Mouse (Mus musculus) ES-E14 (cell line): ENCODE measurements around the gene Fblim1. TPM values are rescaled to one million over a fixed set of nuclear protein-coding genes. Genes with fewer than 3 reads are reported as not detected.

Experiments used
- DNase-seq: peaks from one replicate; pipeline ENCODE4 v3.0.0-alpha.2; 2013; ENCODE audit warnings: low read depth, low spot score
- H3K27ac ChIP-seq: 2 replicates; pipeline ENCODE4 v1.5.1; 2012; ENCODE audit warnings: low read depth, mild to moderate bottlenecking, low read length, moderate library complexity, mixed read lengths; ENCODE audit not compliant: poor library complexity, insufficient read depth, severe bottlenecking
- H3K36me3 ChIP-seq: 2 replicates; pipeline ENCODE4 v1.6.1; 2012; ENCODE audit warnings: mild to moderate bottlenecking, low read length, moderate library complexity, mixed read lengths; ENCODE audit not compliant: control insufficient read depth, poor library complexity, insufficient read depth, severe bottlenecking
- H3K4me1 ChIP-seq, 2 experiments: fragments of 150-350 bp in 1 of 2; sonication (generic) in 1 of 2; 2 replicates each; pipeline ENCODE4 v1.6.1; 2012; ENCODE audit warnings: low read length in 2 of 2, mild to moderate bottlenecking in 1 of 2, mixed read lengths in 1 of 2; ENCODE audit not compliant: control insufficient read depth in 2 of 2, insufficient read depth in 2 of 2, poor library complexity in 1 of 2
- H3K4me3 ChIP-seq, 2 experiments: fragments of 150-350 bp in 1 of 2; sonication (generic) in 1 of 2; 2 replicates each; pipeline ENCODE4 v1.5.1; 2012; ENCODE audit warnings: low read length in 2 of 2, low read depth in 1 of 2, mild to moderate bottlenecking in 1 of 2, mixed read lengths in 1 of 2; ENCODE audit not compliant: insufficient read depth in 1 of 2, poor library complexity in 1 of 2, severe bottlenecking in 1 of 2
- H3K9ac ChIP-seq: 2 replicates; pipeline ENCODE4 v1.6.1; 2012; ENCODE audit warnings: low read depth, mild to moderate bottlenecking, low read length, mixed read lengths; ENCODE audit not compliant: poor library complexity, insufficient read depth, severe bottlenecking
- H3K9me3 ChIP-seq: fragments of 150-350 bp; sonication (generic); 2 replicates; pipeline ENCODE4 v1.6.1; 2012; ENCODE audit warnings: low read depth, mild to moderate bottlenecking, low read length; ENCODE audit not compliant: control insufficient read depth, insufficient read depth
- CHD2 ChIP-seq: IDR thresholded peaks from 2 replicates; pipeline ENCODE4 v1.6.1; 2014; ENCODE audit warnings: mild to moderate bottlenecking, low read depth, low read length, inconsistent platforms
- HCFC1 ChIP-seq: IDR thresholded peaks from 2 replicates; pipeline ENCODE4 v1.6.1; 2012; ENCODE audit warnings: low read length, inconsistent platforms, borderline replicate concordance; ENCODE audit not compliant: insufficient read depth
- MAFK ChIP-seq: IDR thresholded peaks from 2 replicates; pipeline ENCODE4 v1.6.1; 2014; ENCODE audit warnings: mild to moderate bottlenecking, low read depth, low read length, inconsistent platforms; ENCODE audit not compliant: insufficient read depth
- ZC3H11A ChIP-seq: IDR thresholded peaks from 2 replicates; pipeline ENCODE4 v1.6.1; 2012; ENCODE audit warnings: low read depth, mild to moderate bottlenecking, inconsistent platforms, low read length, borderline replicate concordance
- ZNF384 ChIP-seq: IDR thresholded peaks from 2 replicates; pipeline ENCODE4 v1.6.1; 2012; ENCODE audit warnings: low read depth, low read length, inconsistent platforms
- in situ Hi-C, 2 experiments: fragments of 600-800 bp; cut with MboI; formaldehyde crosslinking; loops; one replicate each; pipeline ENCODE4 v1.15.1; 2025; ENCODE audit warnings: low sequenced_read_pairs in 2 of 2, inconsistent platforms in 1 of 2; ENCODE audit not compliant: unreplicated experiment in 2 of 2
- total RNA-seq: library from RNA; depleted of rRNA; stranded (reverse); fragments of 300-350 nt; gene quantifications from 2 replicates; pipeline ENCODE4 v1.2.3, GENCODE M21; 2012

The Fblim1 gene
- total RNA-seq, 1 experiment, result 71.3 TPM

GRCm38 (mm10) chr4:141547299-141547698 lies 58.6 kb downstream of the Fblim1 start:
- Histone ChIP-seq H3K9me3 (no peaks in the 10 kb centered on the region), H3K4me3 (peak overlapping the region in 1 of 2 experiments; percentile 71; a peak in 3 of 4 replicates), H3K36me3 (0 out of 2 replicates have a peak, but pooled peaks cover 2% of the 10 kb centered on the region), H3K27ac (no peak overlapping the region), H3K4me1 (peaks cover 7 to 10% of the 10 kb centered on the region in 2 experiments; a peak in 2 of 4 replicates), H3K9ac (no peak overlapping the region)
- no peak for DNase-seq
- TF ChIP-seq CHD2 (peak; percentile 20; the same call in 1 of the 2 replicates), MAFK (no peak)
- in situ Hi-C loops, result no loop called here

- in situ Hi-C loops, result no loop called here
- H3K27ac ChIP-seq, result peak overlapping the region; percentile 97
These were observed 59.3 kb downstream of the Fblim1 start for GRCm38 (mm10) chr4:141546334-141547200.

GRCm38 (mm10) chr4:141545743-141546333 lies 60.1 kb downstream of the Fblim1 start:
- Histone ChIP-seq H3K36me3 (no peaks in the 10 kb centered on the region), H3K27ac (peak overlapping the region; percentile 97), H3K9me3 (no peaks in the 10 kb centered on the region), H3K9ac (peak overlapping the region; percentile 86), H3K4me3 (peak overlapping the region; percentile 87 to 93), H3K4me1 (peaks cover 5 to 8% of the 10 kb centered on the region in 2 experiments; a peak in 2 of 4 replicates)
- TF ChIP-seq CHD2 (no peak), ZC3H11A (no peak), MAFK (no peak), ZNF384 (peak; percentile 97), HCFC1 (no peak)
- in situ Hi-C loops, result no loop called here
- peak; percentile 94 for DNase-seq

More at GRCm38 (mm10) chr4:141546334-141547200, 59.3 kb downstream of the Fblim1 start:
- TF ChIP-seq MAFK (no peak), ZNF384 (no peak), ZC3H11A (0 out of 2 replicates have a peak, but pooled peaks have one; percentile 30), CHD2 (no peak), HCFC1 (peak; percentile 48; the same call in 1 of the 2 replicates)
- peak overlapping the region; percentile 71 to 87 for H3K4me3 ChIP-seq
- DNase-seq, result no peak
- H3K36me3 ChIP-seq, result no peaks in the 10 kb centered on the region
- no peaks in the 10 kb centered on the region for H3K9me3 ChIP-seq
- peak overlapping the region; percentile 86 for H3K9ac ChIP-seq
- peaks cover 5 to 8% of the 10 kb centered on the region in 2 experiments; a peak in 2 of 4 replicates for H3K4me1 ChIP-seq

GRCm38 (mm10) chr4:141545071-141545742 lies 60.7 kb downstream of the Fblim1 start:
- no peaks in the 10 kb centered on the region for H3K36me3 ChIP-seq
- peak overlapping the region; percentile 47 for H3K27ac ChIP-seq
- H3K9me3 ChIP-seq, result no peaks in the 10 kb centered on the region
- peak overlapping the region; percentile 74 for H3K9ac ChIP-seq
- no peak for TF ChIP-seq HCFC1
- no peak for TF ChIP-seq ZC3H11A
- no peak for TF ChIP-seq CHD2
- TF ChIP-seq MAFK, result no peak
- no peak for TF ChIP-seq ZNF384
- in situ Hi-C loops, result no loop called here
- DNase-seq, result peak; percentile 51
- H3K4me3 ChIP-seq, result peak overlapping the region; percentile 73 to 93
- peaks cover 5 to 8% of the 10 kb centered on the region in 2 experiments; a peak in 2 of 4 replicates for H3K4me1 ChIP-seq
